Mouse (Mus musculus) embryonic facial prominence, embryonic 13.5 days (tissue): ENCODE measurements around the gene Psma1. TPM values are rescaled to one million over a fixed set of nuclear protein-coding genes. Genes with fewer than 3 reads are reported as not detected.

Experiments used
- ATAC-seq: fragments of 200-750 bp; cut with Nextera tagmentation; 2 replicates; pipeline ENCODE4 v1.8.0; 2017; ENCODE audit warnings: low read depth; ENCODE audit not compliant: insufficient number of reproducible peaks, insufficient read depth, low FRiP score, low TSS enrichment
- H3K27ac ChIP-seq: fragments of 300-500 bp; sonication (generic); 2 replicates; pipeline ENCODE4 v1.5.1; 2015; ENCODE audit warnings: moderate library complexity, mild to moderate bottlenecking, inconsistent platforms
- H3K27me3 ChIP-seq: fragments of 300-500 bp; sonication (generic); 2 replicates; pipeline ENCODE4 v1.6.1; 2015; ENCODE audit warnings: mild to moderate bottlenecking, inconsistent platforms
- H3K36me3 ChIP-seq: fragments of 300-500 bp; sonication (generic); 2 replicates; pipeline ENCODE4 v1.6.1; 2015; ENCODE audit warnings: mild to moderate bottlenecking, inconsistent platforms
- H3K4me1 ChIP-seq: fragments of 300-500 bp; sonication (generic); 2 replicates; pipeline ENCODE4 v1.6.1; 2015; ENCODE audit warnings: inconsistent platforms
- H3K4me2 ChIP-seq: fragments of 300-500 bp; sonication (generic); 2 replicates; pipeline ENCODE4 v1.6.1; 2015; ENCODE audit warnings: moderate library complexity, mild to moderate bottlenecking, inconsistent platforms
- H3K4me3 ChIP-seq: fragments of 300-500 bp; sonication (generic); 2 replicates; pipeline ENCODE4 v1.5.1; 2015; ENCODE audit warnings: mild to moderate bottlenecking, inconsistent platforms
- H3K9ac ChIP-seq: fragments of 300-500 bp; sonication (generic); 2 replicates; pipeline ENCODE4 v1.6.1; 2015; ENCODE audit warnings: mild to moderate bottlenecking, inconsistent platforms
- H3K9me3 ChIP-seq: fragments of 300-500 bp; sonication (generic); 2 replicates; pipeline ENCODE4 v1.6.1; 2016; ENCODE audit warnings: inconsistent platforms
- WGBS: fragments of 180-500 bp; shearing (Covaris S2); methylation state at CpG from one replicate; pipeline ENCODE4 v1.1.7; 2015; ENCODE audit warnings: mixed read lengths; 5-methylcytosine and 5-hydroxymethylcytosine counted together
- polyA plus RNA-seq: library from polyadenylated mRNA; unstranded; fragments of >200 nt; fragmentation: Nextera tagmentation; extraction: Ambion mirVana; gene quantifications from 2 replicates; pipeline ENCODE4 v1.2.1, GENCODE M21; 2015

Psma1 gene
- polyA plus RNA-seq, result 394 and 409 TPM in 2 replicates

GRCm38 (mm10) chr7:114276005-114276752 lies at the start of gene Psma1:
Psma1 (minus strand) TSS chr7:114276118.
- peak within 1 kb of the TSS; percentile 64 for H3K4me3 ChIP-seq
- peaks cover 10% of the 10 kb centered on the region for H3K4me1 ChIP-seq
- H3K27me3 ChIP-seq, result no peaks in the 10 kb centered on the region
- H3K9me3 ChIP-seq, result no peaks in the 10 kb centered on the region
- H3K36me3 ChIP-seq, result peaks cover 28% of the 10 kb centered on the region
- H3K9ac ChIP-seq, result peak within 1 kb of the TSS; percentile 83
- peak within 1 kb of the TSS; percentile 90 for H3K4me2 ChIP-seq
- WGBS, result under 1% methylated on average over 39 of the region's 39 CpGs
- H3K27ac ChIP-seq, result peak within 1 kb of the TSS; percentile 51
- peak; percentile 91 for ATAC-seq

- Histone ChIP-seq H3K4me3 (no peak overlapping the region), H3K27ac (no peak overlapping the region), H3K4me1 (peaks cover 8% of the 10 kb centered on the region), H3K9me3 (no peaks in the 10 kb centered on the region), H3K9ac (no peak overlapping the region), H3K27me3 (no peaks in the 10 kb centered on the region), H3K4me2 (no peak overlapping the region), H3K36me3 (no peaks in the 10 kb centered on the region)
- ATAC-seq, result no peak
- WGBS, result 73% methylated on average over 1 of the region's 1 CpGs
Measured at GRCm38 (mm10) chr7:114323527-114323926, 47.6 kb upstream of the Psma1 start.

- H3K9ac ChIP-seq, result no peak overlapping the region
- no peaks in the 10 kb centered on the region for H3K36me3 ChIP-seq
- no peaks in the 10 kb centered on the region for H3K9me3 ChIP-seq
- no peak overlapping the region for H3K4me3 ChIP-seq
- peaks cover 8% of the 10 kb centered on the region for H3K4me1 ChIP-seq
- WGBS, result 59% methylated on average over 9 of the region's 9 CpGs
- no peak overlapping the region for H3K27ac ChIP-seq
- H3K27me3 ChIP-seq, result no peaks in the 10 kb centered on the region
- ATAC-seq, result no peak
- no peak overlapping the region for H3K4me2 ChIP-seq
Measured at GRCm38 (mm10) chr7:114322531-114323441, 46.9 kb upstream of the Psma1 start.

- no peaks in the 10 kb centered on the region for H3K9me3 ChIP-seq
- peaks cover 14% of the 10 kb centered on the region for H3K4me1 ChIP-seq
- H3K36me3 ChIP-seq, result no peaks in the 10 kb centered on the region
- H3K4me3 ChIP-seq, result no peak overlapping the region
- H3K4me2 ChIP-seq, result no peak overlapping the region
- WGBS, result 43% methylated on average over 5 of the region's 5 CpGs
- H3K27me3 ChIP-seq, result no peaks in the 10 kb centered on the region
- ATAC-seq, result no peak
- no peak overlapping the region for H3K9ac ChIP-seq
- H3K27ac ChIP-seq, result peak overlapping the region; percentile 39; the same call in 1 of the 2 replicates
Measured at GRCm38 (mm10) chr7:114321694-114322372, 45.9 kb upstream of the Psma1 start.

- Histone ChIP-seq H3K4me2 (no peak overlapping the region), H3K4me3 (no peak overlapping the region), H3K27me3 (no peaks in the 10 kb centered on the region), H3K9ac (no peak overlapping the region), H3K9me3 (no peaks in the 10 kb centered on the region), H3K4me1 (peaks cover 10% of the 10 kb centered on the region), H3K36me3 (no peaks in the 10 kb centered on the region), H3K27ac (peak overlapping the region; percentile 49; the same call in 1 of the 2 replicates)
- ATAC-seq, result no peak
- WGBS, result 75% methylated on average over 4 of the region's 4 CpGs
Measured at GRCm38 (mm10) chr7:114317896-114318295, 42.0 kb upstream of the Psma1 start.

- H3K4me3 ChIP-seq, result no peak overlapping the region
- no peak overlapping the region for H3K9ac ChIP-seq
- H3K4me2 ChIP-seq, result no peak overlapping the region
- WGBS, result 51% methylated on average over 5 of the region's 5 CpGs
- peak overlapping the region; percentile 49; the same call in 1 of the 2 replicates for H3K27ac ChIP-seq
- H3K4me1 ChIP-seq, result peaks cover 5% of the 10 kb centered on the region
- ATAC-seq, result no peak
- no peaks in the 10 kb centered on the region for H3K27me3 ChIP-seq
- H3K9me3 ChIP-seq, result no peaks in the 10 kb centered on the region
- H3K36me3 ChIP-seq, result no peaks in the 10 kb centered on the region
Measured at GRCm38 (mm10) chr7:114317389-114317792, 41.5 kb upstream of the Psma1 start.

GRCm38 (mm10) chr7:114316361-114316871 lies 40.5 kb upstream of the Psma1 start:
- no peak for ATAC-seq
- H3K4me1 ChIP-seq, result peaks cover 5% of the 10 kb centered on the region
- no peaks in the 10 kb centered on the region for H3K9me3 ChIP-seq
- no peak overlapping the region for H3K4me3 ChIP-seq
- H3K9ac ChIP-seq, result no peak overlapping the region
- WGBS, result 73% methylated on average over 5 of the region's 5 CpGs
- H3K4me2 ChIP-seq, result no peak overlapping the region
- H3K27me3 ChIP-seq, result no peaks in the 10 kb centered on the region
- H3K36me3 ChIP-seq, result no peaks in the 10 kb centered on the region
- no peak overlapping the region for H3K27ac ChIP-seq

- no peak; the same call in 1 of the 2 replicates for ATAC-seq
- Histone ChIP-seq H3K4me2 (no peak overlapping the region), H3K4me1 (no peaks in the 10 kb centered on the region), H3K27me3 (no peaks in the 10 kb centered on the region), H3K36me3 (no peaks in the 10 kb centered on the region), H3K4me3 (no peak overlapping the region), H3K27ac (no peak overlapping the region), H3K9ac (no peak overlapping the region), H3K9me3 (no peaks in the 10 kb centered on the region)
- WGBS, result 78% methylated on average over 5 of the region's 5 CpGs
Measured at GRCm38 (mm10) chr7:114311209-114311608, 35.3 kb upstream of the Psma1 start.

GRCm38 (mm10) chr7:114309020-114309419 lies 33.1 kb upstream of the Psma1 start:
- Histone ChIP-seq H3K4me1 (no peaks in the 10 kb centered on the region), H3K9ac (no peak overlapping the region), H3K4me2 (no peak overlapping the region), H3K27ac (no peak overlapping the region), H3K36me3 (no peaks in the 10 kb centered on the region), H3K27me3 (no peaks in the 10 kb centered on the region), H3K4me3 (no peak overlapping the region), H3K9me3 (no peaks in the 10 kb centered on the region)
- WGBS, result 62% methylated on average over 4 of the region's 4 CpGs
- no peak for ATAC-seq

GRCm38 (mm10) chr7:114301293-114301782 lies 25.4 kb upstream of the Psma1 start:
- H3K9ac ChIP-seq, result no peak overlapping the region
- H3K27ac ChIP-seq, result no peak overlapping the region
- H3K36me3 ChIP-seq, result no peaks in the 10 kb centered on the region
- no peak for ATAC-seq
- H3K4me2 ChIP-seq, result no peak overlapping the region
- no peaks in the 10 kb centered on the region for H3K27me3 ChIP-seq
- 72% methylated on average over 4 of the region's 4 CpGs for WGBS
- no peak overlapping the region for H3K4me3 ChIP-seq
- H3K4me1 ChIP-seq, result no peaks in the 10 kb centered on the region
- no peaks in the 10 kb centered on the region for H3K9me3 ChIP-seq

- no peak overlapping the region for H3K9ac ChIP-seq
- no peak overlapping the region for H3K4me2 ChIP-seq
- no peaks in the 10 kb centered on the region for H3K9me3 ChIP-seq
- H3K27me3 ChIP-seq, result no peaks in the 10 kb centered on the region
- ATAC-seq, result no peak
- H3K36me3 ChIP-seq, result no peaks in the 10 kb centered on the region
- H3K4me1 ChIP-seq, result no peaks in the 10 kb centered on the region
- 85% methylated on average over 2 of the region's 2 CpGs for whole genome bisulfite sequencing
- no peak overlapping the region for H3K4me3 ChIP-seq
- H3K27ac ChIP-seq, result no peak overlapping the region
Measured at GRCm38 (mm10) chr7:114300782-114301181, 24.9 kb upstream of the Psma1 start.
